Mouse (Mus musculus): ENCODE measurements at regions not wholly inside any gene's neighbourhood (a gene's known extent, or its start where the extent isn't known, plus 50 kb on each side); places are given as distances from the start of the nearest gene placed in this dataset.
A peak's percentile ranks its signal among the peaks of the same experiment; 100 is the strongest.

GRCm38 (mm10) chr9:13964256-13964655 lies 136.7 kb downstream of the Fam76b start:
- no peaks in the 10 kb centered on the region for H3K4me1 ChIP-seq (ENCODE audit: control insufficient read depth, insufficient read depth, low read length)
- DNase-seq (ENCODE audit: low spot score), result no peak
- no peaks in the 10 kb centered on the region for H3K27me3 ChIP-seq (ENCODE audit: control insufficient read depth, insufficient read depth, low read length)
- H3K9ac ChIP-seq (ENCODE audit: low read length), result no peak overlapping the region
- H3K27ac ChIP-seq (ENCODE audit: low read depth, low read length), result no peak overlapping the region
- no peak overlapping the region for H3K4me2 ChIP-seq (ENCODE audit: low read depth)
- WGBS, result 87% methylated on average over 4 of the region's 4 CpGs
- ATAC-seq (ENCODE audit: insufficient read depth, low FRiP score, low TSS enrichment), result no peak
- no peaks in the 10 kb centered on the region for H3K9me3 ChIP-seq (ENCODE audit: control insufficient read depth, low read length)
- no peak overlapping the region for H3K4me3 ChIP-seq (ENCODE audit: low read depth, low read length)
- no peaks in the 10 kb centered on the region for H3K36me3 ChIP-seq (ENCODE audit: control insufficient read depth, insufficient read depth, low read length)

- Histone ChIP-seq H3K4me3 (ENCODE audit: low read depth, low read length) (no peak overlapping the region), H3K36me3 (ENCODE audit: control insufficient read depth, insufficient read depth, low read length) (no peaks in the 10 kb centered on the region), H3K4me1 (ENCODE audit: control insufficient read depth, insufficient read depth, low read length) (no peaks in the 10 kb centered on the region), H3K27ac (ENCODE audit: low read depth, low read length) (no peak overlapping the region), H3K27me3 (ENCODE audit: control insufficient read depth, insufficient read depth, low read length) (no peaks in the 10 kb centered on the region), H3K4me2 (ENCODE audit: low read depth) (no peak overlapping the region), H3K9ac (ENCODE audit: low read length) (no peak overlapping the region), H3K9me3 (ENCODE audit: control insufficient read depth, low read length) (no peaks in the 10 kb centered on the region)
- WGBS, result 92% methylated on average over 1 of the region's 1 CpGs
- ATAC-seq (ENCODE audit: insufficient read depth, low FRiP score, low TSS enrichment), result no peak
- DNase-seq (ENCODE audit: low spot score), result no peak
Measured at GRCm38 (mm10) chr9:13966212-13966611, 138.7 kb downstream of the Fam76b start.

GRCm38 (mm10) chr9:13969262-13969661 lies 141.7 kb downstream of the Fam76b start:
- Histone ChIP-seq H3K9me3 (ENCODE audit: control insufficient read depth, low read length) (no peaks in the 10 kb centered on the region), H3K4me1 (ENCODE audit: control insufficient read depth, insufficient read depth, low read length) (no peaks in the 10 kb centered on the region), H3K9ac (ENCODE audit: low read length) (no peak overlapping the region), H3K36me3 (ENCODE audit: control insufficient read depth, insufficient read depth, low read length) (no peaks in the 10 kb centered on the region), H3K4me3 (ENCODE audit: low read depth, low read length) (no peak overlapping the region), H3K27me3 (ENCODE audit: control insufficient read depth, insufficient read depth, low read length) (no peaks in the 10 kb centered on the region), H3K4me2 (ENCODE audit: low read depth) (no peak overlapping the region), H3K27ac (ENCODE audit: low read depth, low read length) (no peak overlapping the region)
- no peak for ATAC-seq (ENCODE audit: insufficient read depth, low FRiP score, low TSS enrichment)
- WGBS, result 70% methylated on average over 1 of the region's 1 CpGs
- no peak for DNase-seq (ENCODE audit: low spot score)

GRCm38 (mm10) chr9:13973600-13973999 lies 146.1 kb downstream of the Fam76b start:
- ATAC-seq (ENCODE audit: insufficient read depth, low FRiP score, low TSS enrichment), result no peak
- Histone ChIP-seq H3K4me3 (ENCODE audit: low read depth, low read length) (no peak overlapping the region), H3K27me3 (ENCODE audit: control insufficient read depth, insufficient read depth, low read length) (no peaks in the 10 kb centered on the region), H3K36me3 (ENCODE audit: control insufficient read depth, insufficient read depth, low read length) (no peaks in the 10 kb centered on the region), H3K4me1 (ENCODE audit: control insufficient read depth, insufficient read depth, low read length) (0 out of 2 replicates have a peak, but pooled peaks cover 2% of the 10 kb centered on the region), H3K4me2 (ENCODE audit: low read depth) (no peak overlapping the region), H3K9ac (ENCODE audit: low read length) (no peak overlapping the region), H3K27ac (ENCODE audit: low read depth, low read length) (no peak overlapping the region), H3K9me3 (ENCODE audit: control insufficient read depth, low read length) (no peaks in the 10 kb centered on the region)
- DNase-seq (ENCODE audit: low spot score), result no peak
- 75% methylated on average over 4 of the region's 4 CpGs for WGBS

- H3K4me1 ChIP-seq (ENCODE audit: control insufficient read depth, insufficient read depth, low read length), result 0 out of 2 replicates have a peak, but pooled peaks cover 3% of the 10 kb centered on the region
- 63% methylated on average over 1 of the region's 1 CpGs for WGBS
- no peaks in the 10 kb centered on the region for H3K9me3 ChIP-seq (ENCODE audit: control insufficient read depth, low read length)
- no peak overlapping the region for H3K27ac ChIP-seq (ENCODE audit: low read depth, low read length)
- no peak for ATAC-seq (ENCODE audit: insufficient read depth, low FRiP score, low TSS enrichment)
- H3K9ac ChIP-seq (ENCODE audit: low read length), result no peak overlapping the region
- H3K4me2 ChIP-seq (ENCODE audit: low read depth), result no peak overlapping the region
- no peak for DNase-seq (ENCODE audit: low spot score)
- no peaks in the 10 kb centered on the region for H3K36me3 ChIP-seq (ENCODE audit: control insufficient read depth, insufficient read depth, low read length)
- H3K27me3 ChIP-seq (ENCODE audit: control insufficient read depth, insufficient read depth, low read length), result no peaks in the 10 kb centered on the region
- H3K4me3 ChIP-seq (ENCODE audit: low read depth, low read length), result no peak overlapping the region
Measured at GRCm38 (mm10) chr9:13974870-13975269, 147.4 kb downstream of the Fam76b start.

GRCm38 (mm10) chr9:13978842-13979241 lies 151.3 kb downstream of the Fam76b start:
- H3K9ac ChIP-seq (ENCODE audit: low read length), result no peak overlapping the region
- no peaks in the 10 kb centered on the region for H3K27me3 ChIP-seq (ENCODE audit: control insufficient read depth, insufficient read depth, low read length)
- no peak overlapping the region for H3K4me2 ChIP-seq (ENCODE audit: low read depth)
- DNase-seq (ENCODE audit: low spot score) (peak; percentile 47), ATAC-seq (ENCODE audit: insufficient read depth, low FRiP score, low TSS enrichment) (0 out of 2 replicates have a peak, but pooled peaks have one; percentile 27)
- no peak overlapping the region for H3K4me3 ChIP-seq (ENCODE audit: low read depth, low read length)
- 14% methylated on average over 6 of the region's 6 CpGs for WGBS
- H3K36me3 ChIP-seq (ENCODE audit: control insufficient read depth, insufficient read depth, low read length), result no peaks in the 10 kb centered on the region
- no peak overlapping the region for H3K27ac ChIP-seq (ENCODE audit: low read depth, low read length)
- H3K4me1 ChIP-seq (ENCODE audit: control insufficient read depth, insufficient read depth, low read length), result 0 out of 2 replicates have a peak, but pooled peaks cover 3% of the 10 kb centered on the region
- H3K9me3 ChIP-seq (ENCODE audit: control insufficient read depth, low read length), result no peaks in the 10 kb centered on the region

- no peak overlapping the region for H3K4me2 ChIP-seq (ENCODE audit: low read depth)
- 91% methylated on average over 8 of the region's 8 CpGs for WGBS
- H3K27me3 ChIP-seq (ENCODE audit: control insufficient read depth, insufficient read depth, low read length), result no peaks in the 10 kb centered on the region
- H3K36me3 ChIP-seq (ENCODE audit: control insufficient read depth, insufficient read depth, low read length), result no peaks in the 10 kb centered on the region
- no peaks in the 10 kb centered on the region for H3K4me1 ChIP-seq (ENCODE audit: control insufficient read depth, insufficient read depth, low read length)
- H3K27ac ChIP-seq (ENCODE audit: low read depth, low read length), result no peak overlapping the region
- H3K9me3 ChIP-seq (ENCODE audit: control insufficient read depth, low read length), result no peaks in the 10 kb centered on the region
- DNase-seq (ENCODE audit: low spot score) (no peak), ATAC-seq (ENCODE audit: insufficient read depth, low FRiP score, low TSS enrichment) (no peak)
- no peak overlapping the region for H3K9ac ChIP-seq (ENCODE audit: low read length)
- no peak overlapping the region for H3K4me3 ChIP-seq (ENCODE audit: low read depth, low read length)
Measured at GRCm38 (mm10) chr9:13987486-13987885, 160.0 kb downstream of the Fam76b start.

GRCm38 (mm10) chr9:13988901-13989300 lies 161.4 kb downstream of the Fam76b start:
- ATAC-seq (ENCODE audit: insufficient read depth, low FRiP score, low TSS enrichment), result no peak
- H3K4me2 ChIP-seq (ENCODE audit: low read depth), result no peak overlapping the region
- H3K36me3 ChIP-seq (ENCODE audit: control insufficient read depth, insufficient read depth, low read length), result no peaks in the 10 kb centered on the region
- no peaks in the 10 kb centered on the region for H3K27me3 ChIP-seq (ENCODE audit: control insufficient read depth, insufficient read depth, low read length)
- no peaks in the 10 kb centered on the region for H3K9me3 ChIP-seq (ENCODE audit: control insufficient read depth, low read length)
- no peak for DNase-seq (ENCODE audit: low spot score)
- H3K4me1 ChIP-seq (ENCODE audit: control insufficient read depth, insufficient read depth, low read length), result no peaks in the 10 kb centered on the region
- WGBS, result 84% methylated on average over 4 of the region's 4 CpGs
- no peak overlapping the region for H3K9ac ChIP-seq (ENCODE audit: low read length)
- no peak overlapping the region for H3K4me3 ChIP-seq (ENCODE audit: low read depth, low read length)
- no peak overlapping the region for H3K27ac ChIP-seq (ENCODE audit: low read depth, low read length)

GRCm38 (mm10) chr9:13990960-13991359 lies 163.4 kb downstream of the Fam76b start:
- no peaks in the 10 kb centered on the region for H3K9me3 ChIP-seq (ENCODE audit: control insufficient read depth, low read length)
- H3K36me3 ChIP-seq (ENCODE audit: control insufficient read depth, insufficient read depth, low read length), result no peaks in the 10 kb centered on the region
- no peak overlapping the region for H3K9ac ChIP-seq (ENCODE audit: low read length)
- 73% methylated on average over 7 of the region's 7 CpGs for WGBS
- no peak overlapping the region for H3K4me3 ChIP-seq (ENCODE audit: low read depth, low read length)
- no peaks in the 10 kb centered on the region for H3K27me3 ChIP-seq (ENCODE audit: control insufficient read depth, insufficient read depth, low read length)
- no peaks in the 10 kb centered on the region for H3K4me1 ChIP-seq (ENCODE audit: control insufficient read depth, insufficient read depth, low read length)
- H3K27ac ChIP-seq (ENCODE audit: low read depth, low read length), result no peak overlapping the region
- H3K4me2 ChIP-seq (ENCODE audit: low read depth), result no peak overlapping the region
- no peak for ATAC-seq (ENCODE audit: insufficient read depth, low FRiP score, low TSS enrichment)
- DNase-seq (ENCODE audit: low spot score), result no peak
